Mouse (Mus musculus): ENCODE measurements around the gene Trcg1. TPM values are rescaled to one million over a fixed set of nuclear protein-coding genes. Genes with fewer than 3 reads are reported as not detected.

The Trcg1 gene
- polyA plus RNA-seq (2012; rRNA removed) = not detected in 2 replicates

DNA sequence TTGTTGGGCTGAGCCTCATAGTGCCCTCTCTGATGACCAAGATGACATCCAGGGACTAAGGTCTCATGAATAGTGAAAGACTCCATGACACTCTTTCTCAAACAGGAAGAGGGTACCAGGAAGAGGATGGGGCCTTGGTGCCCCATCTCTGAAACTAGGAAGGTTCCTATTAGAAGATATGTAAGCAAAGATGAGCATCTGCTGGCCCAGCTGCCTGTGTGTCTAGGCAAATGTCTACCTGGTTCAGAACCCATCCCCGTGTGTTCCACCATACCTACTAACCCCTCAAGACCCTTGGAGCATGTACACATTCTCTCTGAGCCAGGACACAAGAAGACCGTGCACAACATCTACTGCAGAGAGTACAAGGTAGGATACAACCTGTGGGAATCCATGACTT, at the start of gene Trcg1:
Trcg1 (plus strand) TSS at position 301 of the 400 bp plus-strand sequence.

DNA sequence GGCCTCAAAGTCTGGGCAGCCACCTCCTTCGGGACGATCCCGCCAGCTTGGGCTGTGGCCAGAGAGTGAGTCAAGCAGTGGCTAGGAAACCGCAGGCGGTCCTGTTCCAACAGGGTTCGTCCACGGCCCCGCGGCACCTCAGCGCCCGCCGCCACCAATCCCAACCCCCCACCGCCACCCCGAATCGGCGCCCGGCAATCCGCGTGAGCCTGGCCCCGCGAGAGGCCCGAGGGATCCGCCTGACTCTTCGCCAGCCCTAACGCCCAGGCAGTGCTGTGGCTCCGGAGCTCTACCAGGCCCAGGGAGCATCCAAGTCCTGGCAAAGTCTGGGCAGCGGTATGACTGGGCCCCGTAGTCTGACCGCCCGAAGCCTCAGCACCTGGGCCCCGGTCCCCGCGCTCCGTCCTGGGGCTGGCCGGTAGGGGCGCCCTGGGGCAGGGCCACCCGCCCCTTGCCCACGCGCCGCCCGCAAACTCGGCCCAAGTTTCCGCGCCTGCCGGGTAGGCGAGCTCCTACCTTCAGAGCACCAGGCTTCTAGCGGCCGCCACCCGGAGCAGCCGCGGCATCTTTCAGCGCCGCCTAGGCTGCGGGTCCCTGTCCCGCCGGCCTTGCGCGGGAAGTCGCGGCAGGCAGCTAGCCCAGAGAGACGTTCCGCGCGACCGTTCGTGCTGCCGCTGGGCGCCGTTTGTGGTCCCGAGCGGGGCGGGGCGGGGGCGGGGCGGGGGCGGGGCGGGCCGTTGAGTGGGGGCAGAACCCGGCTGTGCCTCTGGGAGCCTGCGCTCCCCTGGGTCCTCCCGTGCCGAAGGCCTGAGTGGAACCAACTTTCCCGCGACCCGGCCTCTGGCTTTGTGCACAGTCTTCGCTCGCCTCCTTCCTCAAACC, 25.8 kb downstream of the Trcg1 start, which contains the start of gene 1700017B05Rik:
1700017B05Rik (minus strand) TSS at position 700 of the 882 bp plus-strand sequence.

Other genes starting within 250 kb of the Trcg1 start
- 10.1 and 25.9 TPM in 2 replicates for gene Ptpn9, start 241.6 kb upstream of the Trcg1 start, polyA plus RNA-seq (2012; rRNA removed)
- 22.3 and 33.1 TPM in 2 replicates for gene Sin3a, start 164.5 kb upstream of the Trcg1 start, polyA plus RNA-seq (2012; rRNA removed)
- gene Man2c1, start 105.9 kb upstream of the Trcg1 start, polyA plus RNA-seq (2012; rRNA removed) = 104 and 130 TPM in 2 replicates
- gene Neil1, start 88.3 kb upstream of the Trcg1 start, polyA plus RNA-seq (2012; rRNA removed) = 6.7 and 6.9 TPM in 2 replicates
- gene Commd4, start 78.2 kb upstream of the Trcg1 start, polyA plus RNA-seq (2012; rRNA removed) = 104 and 113 TPM in 2 replicates
- gene 1700017B05Rik, start 26.1 kb downstream of the Trcg1 start, polyA plus RNA-seq (2012; rRNA removed) = 6.4 and 8.7 TPM in 2 replicates
- 11.3 and 13.6 TPM in 2 replicates for gene Ppcdc, start 203.6 kb downstream of the Trcg1 start, polyA plus RNA-seq (2012; rRNA removed)
- gene Scamp5, start 231.5 kb downstream of the Trcg1 start, polyA plus RNA-seq (2012; rRNA removed) = 88.3 and 88.9 TPM in 2 replicates